Mouse (Mus musculus): ENCODE data around the gene Tnfsf9.
"Not testable (repeated sequence)": the region's sequence is repeated elsewhere in the genome, so short reads cannot be mapped to it uniquely, and the experiment has no call there.

Gene Tnfsf9

DNA sequence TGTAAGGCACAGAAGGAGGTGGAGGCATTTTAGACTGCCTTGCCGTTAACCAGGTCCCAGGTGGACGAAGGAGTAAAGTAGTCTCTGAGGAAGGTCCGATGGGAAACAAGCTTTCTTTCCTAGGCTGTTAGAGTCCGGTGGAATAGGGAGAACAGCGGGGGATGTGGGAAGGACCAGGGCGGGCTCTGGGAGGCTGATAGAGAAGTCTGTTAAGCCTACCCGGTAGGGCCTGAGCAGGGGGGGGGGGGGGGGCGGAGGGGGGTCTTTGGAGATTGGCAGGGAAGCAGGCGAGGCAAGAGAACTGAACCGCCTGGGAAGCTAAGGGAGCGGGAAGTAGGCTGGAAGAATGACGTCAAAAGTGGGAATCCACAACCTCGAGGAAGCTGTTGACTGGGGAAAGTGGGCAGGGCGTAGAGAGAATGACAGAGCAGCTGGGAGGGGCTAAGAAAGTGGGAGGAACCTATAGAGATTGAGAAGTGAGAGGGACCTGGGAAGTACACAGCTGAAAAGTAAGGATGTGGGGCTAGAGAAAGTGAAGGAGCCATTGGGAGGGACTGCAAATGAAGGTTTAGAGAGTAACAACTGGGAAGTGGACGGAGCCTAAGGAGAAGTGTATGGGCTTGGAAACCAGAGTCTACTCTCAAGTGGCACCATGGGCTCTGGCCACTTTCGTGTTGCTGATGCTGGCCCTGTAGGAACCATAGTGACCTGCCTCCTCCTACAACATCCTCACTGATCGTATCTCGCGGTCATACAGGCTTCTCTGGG lies 9.1 kb upstream of the Tnfsf9 start:
- no peak for DNase-seq (ENCODE audit: low spot score in 2 of 2)

DNA sequence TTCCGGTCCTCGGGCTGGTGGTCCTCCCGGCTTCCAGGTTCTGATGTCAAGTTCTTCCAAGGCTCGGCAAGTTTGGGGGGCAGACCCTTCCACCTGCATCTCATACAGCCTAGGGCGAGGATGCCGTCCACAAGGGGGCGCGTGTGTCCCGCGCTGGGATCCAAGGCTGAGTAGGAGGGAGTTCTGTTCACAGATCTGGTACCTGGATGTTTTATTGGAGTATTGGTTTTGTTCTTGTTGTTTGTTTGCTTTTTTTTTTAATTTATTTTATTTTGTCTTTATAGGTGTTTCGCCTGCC lies 8.6 kb upstream of the Tnfsf9 start:
- DNase-seq (ENCODE audit: low spot score in 2 of 2) = peak; percentile 80 to 95

DNA sequence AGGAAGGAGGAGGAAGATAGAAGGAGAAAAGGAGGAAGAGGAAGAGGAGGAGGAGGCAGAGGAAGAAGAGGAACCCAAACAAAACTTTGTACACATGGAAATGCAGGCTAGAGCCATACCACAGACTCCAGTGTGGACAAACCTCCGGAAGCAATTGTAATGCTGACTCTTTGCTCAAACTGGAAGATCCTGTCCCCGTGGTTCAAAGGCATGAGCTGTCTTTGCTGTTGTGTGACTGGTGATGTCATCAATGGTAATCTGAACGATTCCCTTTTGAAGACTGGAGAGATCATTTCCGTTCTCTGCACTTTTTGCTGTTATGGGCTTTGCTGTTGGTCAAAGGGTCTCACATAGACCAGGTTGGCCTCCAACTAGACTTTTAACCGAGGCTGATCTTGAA lies 6.8 kb upstream of the Tnfsf9 start:
- no peak for DNase-seq (ENCODE audit: low spot score in 2 of 2)

DNA sequence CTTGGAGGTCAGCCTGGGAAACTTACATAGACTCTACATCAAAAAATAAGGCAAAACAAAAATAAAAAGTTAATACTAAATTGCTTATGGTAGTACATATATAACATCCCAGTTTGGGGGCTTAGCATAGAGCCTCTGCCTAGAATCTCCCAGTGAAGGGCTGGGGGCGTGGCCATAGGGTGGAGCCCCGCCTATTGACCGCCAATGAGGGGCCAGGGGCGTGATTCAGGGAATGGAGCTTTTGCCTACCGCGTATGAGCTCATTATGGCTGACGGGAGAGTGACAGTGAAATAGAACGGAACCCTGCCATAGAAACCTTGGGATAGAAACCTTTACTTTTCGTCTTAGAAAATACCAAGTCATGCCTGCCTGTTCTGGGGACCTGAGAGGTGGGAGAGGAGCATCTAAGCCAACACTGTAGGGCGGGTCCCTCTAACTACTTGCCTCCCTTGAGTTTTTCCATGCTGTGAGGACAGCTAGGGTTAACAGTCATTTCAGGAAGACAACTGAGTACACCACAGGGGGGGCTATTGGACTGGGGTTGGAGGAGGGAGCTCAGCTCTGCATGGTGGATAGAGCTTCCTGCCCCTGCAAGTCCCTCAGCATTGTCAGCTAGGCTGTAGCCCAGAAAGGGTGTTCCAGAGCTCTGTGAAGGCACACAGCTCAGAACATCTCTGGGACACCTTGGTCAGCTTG lies 5.3 kb upstream of the Tnfsf9 start:
- peak in 1 of 2 experiments; percentile 28 for DNase-seq (ENCODE audit: low spot score in 2 of 2)

DNA sequence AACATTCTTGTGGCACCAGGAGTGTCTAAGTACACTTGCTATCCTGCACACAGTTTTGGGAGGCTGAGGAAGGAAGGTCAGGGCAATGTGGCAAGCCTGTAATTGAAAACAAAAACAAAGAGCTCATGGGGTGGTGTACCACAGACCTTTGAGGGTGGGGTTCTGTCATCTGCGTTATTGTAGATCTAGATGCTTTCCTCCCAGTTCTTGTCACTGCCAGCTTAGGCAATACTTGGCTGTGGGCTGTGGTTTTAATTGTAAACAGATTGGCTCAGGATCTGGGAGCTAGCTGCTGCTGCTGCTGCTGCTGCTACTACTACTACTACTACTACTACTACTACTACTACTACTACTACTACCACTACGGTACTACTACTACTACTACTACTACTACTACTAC lies 2.8 kb upstream of the Tnfsf9 start:
- no peak for DNase-seq (ENCODE audit: low spot score in 2 of 2)

DNA sequence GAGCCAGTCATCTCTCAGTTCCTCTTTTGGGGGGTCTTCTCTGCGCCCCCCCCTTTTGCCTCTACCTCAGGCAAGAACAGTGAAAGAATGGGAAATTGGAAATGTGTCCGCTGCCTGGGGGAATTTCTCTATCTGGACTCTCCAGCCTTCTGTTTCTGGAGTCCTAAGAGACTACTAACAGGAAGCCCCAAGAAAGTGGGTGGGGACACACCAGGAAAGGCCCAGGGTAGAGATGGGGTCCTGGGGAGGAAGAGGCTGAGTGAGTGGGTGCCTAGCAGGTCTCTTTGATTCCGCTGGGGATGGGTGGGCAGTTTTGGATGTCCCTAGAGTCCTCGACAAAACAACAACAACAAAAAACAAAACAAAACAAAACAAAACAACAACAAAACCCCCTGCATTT lies 629 bp upstream of the Tnfsf9 start:
- no peak for DNase-seq (ENCODE audit: low spot score in 2 of 2)

DNA sequence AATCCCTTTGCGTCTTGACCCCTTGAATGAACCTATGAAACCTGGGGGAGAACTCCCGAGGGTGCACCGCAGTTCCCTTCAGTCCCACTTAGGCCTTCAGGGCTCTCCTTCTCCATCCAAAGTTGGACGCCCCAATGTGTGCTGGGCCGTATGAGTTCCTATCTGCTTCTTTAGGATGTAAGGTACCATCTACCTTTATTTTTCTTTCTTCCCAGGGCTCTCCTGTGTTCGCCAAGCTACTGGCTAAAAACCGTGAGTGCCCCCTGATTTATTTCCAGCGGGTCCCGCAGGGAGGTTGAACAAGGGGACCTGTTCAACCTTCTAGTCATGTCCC lies 877 bp downstream of the Tnfsf9 start:
- no peak for DNase-seq (ENCODE audit: low spot score in 2 of 2)

DNA sequence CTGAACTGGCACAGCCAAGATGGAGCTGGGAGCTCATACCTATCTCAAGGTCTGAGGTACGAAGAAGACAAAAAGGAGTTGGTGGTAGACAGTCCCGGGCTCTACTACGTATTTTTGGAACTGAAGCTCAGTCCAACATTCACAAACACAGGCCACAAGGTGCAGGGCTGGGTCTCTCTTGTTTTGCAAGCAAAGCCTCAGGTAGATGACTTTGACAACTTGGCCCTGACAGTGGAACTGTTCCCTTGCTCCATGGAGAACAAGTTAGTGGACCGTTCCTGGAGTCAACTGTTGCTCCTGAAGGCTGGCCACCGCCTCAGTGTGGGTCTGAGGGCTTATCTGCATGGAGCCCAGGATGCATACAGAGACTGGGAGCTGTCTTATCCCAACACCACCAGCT lies 1.9 kb downstream of the Tnfsf9 start:
- no peak for DNase-seq (ENCODE audit: low spot score in 2 of 2)

DNA sequence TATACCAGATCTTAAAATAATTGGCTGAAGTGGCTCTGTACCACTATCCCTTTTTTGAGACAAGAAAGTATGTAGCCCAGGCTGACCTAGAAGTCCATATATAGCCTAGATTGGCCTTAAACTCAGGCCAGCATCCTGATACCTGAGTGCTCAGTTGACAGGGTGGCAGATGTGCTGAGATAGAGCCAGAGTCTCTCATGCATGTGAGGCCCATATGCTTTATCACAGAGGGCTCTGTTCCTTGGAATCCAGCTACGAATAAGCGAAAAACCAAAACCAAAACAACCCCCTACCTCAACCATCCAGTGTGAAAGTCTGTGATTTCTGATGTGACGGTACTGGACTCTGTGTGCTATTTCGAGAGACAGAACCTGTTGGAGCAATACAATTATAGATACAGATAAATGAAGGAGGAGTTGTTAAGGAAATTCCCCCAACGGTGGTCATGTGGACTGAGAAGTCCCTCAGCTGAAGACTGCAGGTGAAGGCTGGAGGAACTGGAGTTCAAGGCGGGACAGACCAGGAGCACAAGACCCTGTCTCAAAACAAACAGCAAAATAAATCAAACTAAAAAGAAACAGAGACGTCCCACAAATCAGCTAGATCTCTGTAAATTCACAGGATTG lies 3.0 kb downstream of the Tnfsf9 start:
- DNase-seq (ENCODE audit: low spot score in 2 of 2) = no peak

DNA sequence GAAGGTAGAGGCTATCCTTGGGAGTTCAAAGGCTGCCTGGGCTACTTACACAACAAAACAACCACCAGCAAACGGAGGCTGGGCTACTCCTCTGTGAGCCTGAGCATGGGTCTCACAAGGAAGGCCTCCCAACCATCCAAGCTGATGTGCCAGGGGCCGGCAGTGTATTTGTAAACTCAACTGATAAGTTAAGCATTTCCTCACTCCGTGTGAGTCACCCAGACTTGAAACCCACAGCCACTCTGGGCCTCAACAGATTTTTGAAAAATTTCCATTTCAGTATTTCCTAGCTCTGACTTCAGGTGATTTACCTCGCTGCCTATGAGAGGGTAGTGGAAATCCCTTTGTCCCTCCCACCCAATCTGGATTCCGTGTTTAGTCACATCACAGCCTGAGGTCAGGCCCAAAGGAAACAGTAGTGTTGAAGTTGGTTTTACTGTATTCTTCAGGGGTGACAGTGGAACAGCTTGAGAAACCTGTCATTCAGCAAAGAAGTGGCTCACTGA lies 3.6 kb downstream of the Tnfsf9 start:
- DNase-seq (ENCODE audit: low spot score in 2 of 2) = no peak

DNA sequence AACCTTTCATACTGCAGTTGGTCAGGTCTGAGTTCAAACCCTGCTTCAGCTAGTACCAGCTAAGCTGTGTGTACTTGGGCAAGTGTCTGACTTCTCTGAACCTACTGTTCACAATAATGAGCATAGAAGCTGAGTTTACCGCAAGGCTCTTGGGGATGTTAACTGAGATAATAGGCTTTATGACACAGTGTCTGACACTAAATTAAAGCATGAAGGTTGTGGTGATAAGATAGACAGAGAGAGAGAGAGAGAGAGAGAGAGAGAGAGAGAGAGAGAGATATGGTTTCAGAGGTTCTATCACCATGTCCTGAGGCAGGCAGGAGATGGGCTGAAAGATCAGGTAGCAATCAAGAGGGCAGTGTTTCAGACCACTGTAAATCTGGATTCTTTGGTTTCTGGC lies 4.9 kb downstream of the Tnfsf9 start:
- no peak for DNase-seq (ENCODE audit: low spot score in 2 of 2)

DNA sequence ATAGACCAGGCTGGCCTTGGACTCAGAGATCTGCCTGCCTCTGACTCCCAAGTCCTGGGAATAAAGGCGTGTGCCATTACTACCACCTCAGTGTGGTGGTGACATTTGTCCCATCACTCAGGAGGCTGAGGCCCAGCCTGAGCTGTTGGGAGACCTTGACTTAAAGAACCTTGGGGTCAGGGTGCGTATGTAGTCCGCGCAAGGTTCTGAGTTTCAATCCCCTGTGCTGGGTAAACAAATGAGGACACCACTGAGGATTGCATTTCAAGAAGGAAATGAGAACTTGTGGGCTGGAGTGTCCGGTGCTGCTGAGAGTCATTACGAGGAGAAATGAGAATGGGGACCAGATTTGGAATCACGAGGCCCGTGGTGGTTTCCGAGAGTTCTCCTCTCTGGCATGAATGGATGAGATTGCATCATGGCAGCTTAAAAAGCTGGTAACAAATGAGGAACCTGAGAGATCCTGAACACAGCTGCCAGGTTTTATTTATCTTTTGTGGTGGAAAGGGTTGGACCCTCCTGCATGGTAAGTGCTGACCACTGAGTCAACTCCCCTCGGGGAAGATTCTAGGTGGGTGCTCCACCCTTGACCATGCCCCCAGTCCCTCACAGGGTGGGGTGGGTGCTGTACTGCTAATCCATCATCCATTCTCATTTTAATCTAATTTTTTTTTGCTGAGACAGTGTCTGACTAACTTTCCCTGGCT lies 7.8 kb downstream of the Tnfsf9 start:
- DNase-seq (ENCODE audit: low spot score in 2 of 2) = no peak

DNA sequence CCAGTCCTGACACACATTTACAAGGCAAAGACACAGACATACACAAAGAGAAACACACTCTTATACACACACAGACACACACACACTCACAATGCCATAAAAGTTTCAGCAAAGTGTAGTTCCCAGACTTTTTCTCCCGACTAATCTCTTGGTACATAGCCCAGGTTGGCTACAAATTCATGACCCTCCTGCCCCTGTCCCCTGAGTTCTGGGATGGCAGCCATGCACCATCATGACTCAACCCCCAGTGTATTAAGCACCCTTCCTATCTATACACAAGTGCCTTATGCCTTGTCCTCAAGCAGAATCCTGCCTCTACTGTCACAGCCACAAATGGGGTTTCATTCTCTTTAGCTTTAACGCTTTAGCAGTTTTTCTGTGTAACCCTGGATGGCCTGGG lies 11.7 kb downstream of the Tnfsf9 start:
- no peak for DNase-seq (ENCODE audit: low spot score in 2 of 2)

DNA sequence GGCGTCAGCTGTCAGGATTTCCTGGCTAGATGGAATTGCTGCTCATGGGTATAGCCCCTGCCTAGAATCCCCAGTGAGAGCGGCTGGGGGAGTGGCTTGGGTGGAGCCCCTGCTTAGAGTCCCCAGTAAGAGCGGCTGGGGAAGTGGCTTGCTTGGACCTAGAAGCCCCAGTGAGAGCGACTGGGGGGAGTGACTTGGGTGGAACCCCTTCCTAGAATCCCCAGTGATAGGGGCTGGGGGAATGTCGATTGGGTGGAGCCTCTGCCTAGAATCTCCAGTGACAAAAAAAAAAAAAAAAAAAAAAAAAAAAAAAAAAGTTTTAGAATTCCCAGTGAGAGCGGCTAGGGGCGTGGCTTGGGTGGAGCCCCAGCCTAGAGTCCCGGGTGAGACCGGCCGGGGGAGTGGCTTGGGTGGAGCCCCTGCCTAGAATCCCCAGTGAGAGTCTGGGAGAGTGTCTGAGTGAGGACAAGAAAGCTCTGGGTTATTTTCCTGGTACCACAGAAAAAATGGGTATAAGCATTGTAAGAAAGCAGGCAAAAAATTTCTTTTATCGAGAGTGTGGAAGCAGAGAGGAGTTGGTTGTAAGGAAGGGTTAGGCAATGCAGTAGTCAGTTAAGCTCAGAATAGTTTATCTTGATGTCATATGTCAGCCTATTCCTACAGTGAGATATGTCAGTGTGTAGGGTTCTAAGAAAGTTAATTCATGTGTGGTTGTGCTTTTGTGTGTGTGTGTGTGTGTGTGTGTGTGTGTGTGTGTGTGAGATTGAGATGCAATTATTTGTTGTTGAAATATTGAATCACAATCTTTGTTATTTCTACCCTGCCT lies 13.6 kb downstream of the Tnfsf9 start:
- DNase-seq (ENCODE audit: low spot score in 2 of 2) = no peak

DNA sequence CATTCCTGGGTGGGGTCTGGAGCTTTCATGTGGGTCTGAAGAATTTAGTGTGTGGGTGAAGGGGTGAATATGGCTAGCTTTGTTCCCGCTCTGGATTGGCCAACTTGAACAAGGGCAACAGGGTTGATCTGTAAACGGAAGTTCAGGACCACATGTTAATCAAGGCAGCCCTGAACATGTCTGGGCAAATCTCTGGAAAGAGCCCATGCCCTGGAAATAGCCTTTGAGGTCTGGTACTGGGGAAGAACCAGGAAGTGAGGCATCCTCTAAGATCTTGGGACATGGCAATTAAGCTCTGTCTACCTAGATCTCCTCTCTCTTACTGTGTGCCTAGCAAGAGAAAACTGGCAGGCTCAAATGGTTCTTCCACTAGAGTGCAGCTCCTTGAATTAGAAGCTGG lies 16.7 kb downstream of the Tnfsf9 start:
- no peak for DNase-seq (ENCODE audit: low spot score in 2 of 2)

DNA sequence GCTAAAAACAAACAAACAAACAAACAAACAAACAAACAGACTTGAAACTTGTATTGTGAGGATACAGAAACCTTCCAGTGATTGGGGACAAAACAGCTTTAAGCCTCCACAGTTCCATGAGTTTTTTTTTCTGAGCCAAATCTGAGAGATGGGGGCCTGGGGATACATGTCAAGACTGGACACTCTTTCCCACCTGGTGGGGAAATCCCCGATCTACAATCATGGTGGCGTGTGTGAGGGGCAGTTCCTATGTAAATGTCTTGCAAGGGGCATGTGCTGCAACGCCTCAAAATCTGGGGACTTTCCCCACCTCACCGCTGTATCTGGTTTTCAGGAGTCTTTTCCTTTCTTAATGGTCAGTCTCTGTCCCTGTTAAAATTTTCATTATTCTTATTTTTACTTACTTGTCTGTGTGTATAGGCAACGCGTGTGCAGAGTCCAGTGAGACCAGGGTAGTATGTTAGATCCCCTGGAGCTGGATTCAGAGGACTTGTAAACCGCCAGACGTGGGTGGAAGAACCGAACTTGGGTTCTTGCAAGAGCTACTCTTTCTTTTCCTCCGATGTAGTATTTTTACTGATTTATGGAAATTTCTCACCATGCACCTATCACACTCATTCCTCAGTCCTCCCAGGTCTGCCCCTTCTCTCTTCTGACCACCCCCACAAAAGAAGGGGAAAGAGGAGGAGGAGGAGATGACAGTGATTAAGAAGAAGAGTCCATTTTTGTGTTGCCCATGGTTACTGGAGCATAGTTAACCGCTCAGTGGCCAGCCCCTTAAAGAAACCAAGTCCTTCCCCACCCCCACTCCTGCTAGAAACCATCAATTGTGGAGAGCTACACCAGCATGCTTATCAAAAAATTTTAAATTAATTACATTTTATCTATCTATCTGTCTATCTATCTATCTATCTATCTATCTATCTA lies 18.3 kb downstream of the Tnfsf9 start:
- DNase-seq (ENCODE audit: low spot score in 2 of 2) = no peak

DNA sequence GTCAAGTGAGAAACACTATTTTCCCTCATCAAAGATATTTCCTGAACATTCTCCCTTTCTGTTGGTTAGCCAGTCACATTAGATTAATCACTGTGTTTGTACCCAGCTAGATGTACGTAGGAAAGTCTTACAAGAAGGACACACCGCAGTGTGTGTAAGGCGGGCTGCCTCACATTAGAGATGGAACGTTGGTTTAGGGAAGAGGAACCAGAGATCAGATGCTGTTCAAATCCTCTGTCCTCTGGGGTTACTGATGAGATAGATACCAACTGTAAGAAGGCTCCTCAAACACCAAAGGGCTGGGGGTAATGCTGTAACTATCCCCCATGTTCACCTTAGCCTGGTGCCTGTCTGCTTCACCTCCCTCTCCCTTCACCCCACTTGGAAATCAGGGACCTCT lies 19.7 kb downstream of the Tnfsf9 start:
- DNase-seq (ENCODE audit: low spot score in 2 of 2) = no peak

DNA sequence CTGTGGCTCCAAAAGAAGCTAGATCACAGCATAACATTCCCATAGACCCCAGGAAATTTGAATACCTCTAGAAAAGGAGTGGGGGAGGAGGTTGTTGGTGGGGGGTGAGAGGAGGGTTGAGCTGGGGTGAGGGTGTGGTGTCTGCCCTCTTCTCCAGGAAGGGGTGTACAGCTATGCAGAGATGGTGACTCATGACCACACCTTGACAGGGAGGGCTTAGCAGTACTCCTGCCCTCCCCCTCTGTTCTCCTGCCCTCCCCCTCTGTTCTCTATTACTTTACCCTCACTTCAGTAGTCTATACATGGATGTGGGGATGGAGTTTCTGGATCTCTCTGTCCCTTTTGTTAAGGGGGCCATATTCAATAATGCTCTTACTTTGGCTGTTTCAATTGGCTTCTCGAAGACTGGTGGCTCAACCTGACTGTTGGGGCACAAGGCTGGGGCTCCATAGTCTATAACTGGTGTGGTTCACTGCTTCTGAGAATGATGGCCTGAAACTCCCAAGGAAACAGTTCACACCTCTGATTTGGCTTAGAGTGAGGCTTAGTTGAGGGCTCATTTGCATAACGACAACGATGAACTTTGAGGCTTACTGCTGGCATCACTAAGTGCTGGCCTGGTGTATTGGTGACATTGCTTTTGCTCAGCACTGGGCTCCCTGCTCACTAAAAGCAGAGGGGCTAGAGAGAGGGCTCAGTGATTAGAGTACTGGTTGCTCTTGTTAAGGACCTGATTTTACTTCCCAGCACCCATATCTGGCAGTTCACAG lies 20.9 kb downstream of the Tnfsf9 start:
- DNase-seq (ENCODE audit: low spot score in 2 of 2) = no peak

DNA sequence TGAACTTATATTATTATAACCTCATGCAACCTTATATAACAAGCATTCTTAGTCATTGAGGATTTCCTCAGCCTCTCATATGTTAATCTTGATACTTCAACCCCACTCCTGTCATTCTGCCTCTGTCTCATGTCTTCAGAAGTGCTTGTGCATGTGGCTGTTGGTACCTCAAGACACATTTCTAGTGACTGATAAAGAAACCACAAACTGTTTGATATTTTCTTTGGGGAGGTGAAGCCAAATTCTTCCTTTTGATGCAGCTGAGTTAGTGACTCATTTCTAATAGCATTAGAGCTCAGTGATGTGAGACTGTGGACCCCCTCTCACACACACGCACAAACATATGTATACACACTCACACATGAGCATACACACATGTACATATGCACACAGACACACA lies 26.7 kb downstream of the Tnfsf9 start:
- no peak for DNase-seq (ENCODE audit: low spot score in 2 of 2)

DNA sequence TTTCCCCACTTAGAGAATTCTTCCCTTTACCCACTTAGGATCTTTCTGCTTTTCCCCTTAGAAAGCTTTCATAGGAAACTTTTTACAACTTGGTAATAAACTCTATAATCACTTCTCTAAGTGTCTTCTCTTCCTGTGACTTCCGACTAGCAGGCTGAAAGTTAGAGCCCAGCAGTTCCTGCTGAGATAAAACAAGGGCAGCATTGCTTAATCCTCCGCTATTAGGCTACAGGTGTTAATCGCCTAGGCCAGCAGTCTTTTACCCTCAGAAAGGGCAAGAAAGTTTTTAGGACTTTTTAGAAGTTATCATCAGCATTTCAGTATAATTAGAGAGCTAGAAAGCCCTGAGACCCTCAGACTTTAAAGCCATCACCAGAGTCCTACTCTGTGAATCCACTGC lies 28.9 kb downstream of the Tnfsf9 start:
- not testable (repeated sequence) for DNase-seq (ENCODE audit: low spot score in 2 of 2)
